Mouse (Mus musculus) hindbrain, postnatal 0 days (tissue): ENCODE measurements around the gene Ggt1. TPM values are rescaled to one million over a fixed set of nuclear protein-coding genes. Genes with fewer than 3 reads are reported as not detected.

Experiments
- ATAC-seq: fragments of 200-750 bp; cut with Nextera tagmentation; 2 replicates; pipeline ENCODE4 v1.8.0; 2017; ENCODE audit warnings: mild to moderate bottlenecking, moderate TSS enrichment, moderate library complexity
- DNase-seq: peaks from one replicate; pipeline ENCODE4 v3.0.0-alpha.2; 2015; ENCODE audit warnings: low spot score
- H3K27ac ChIP-seq: fragments of 300-500 bp; sonication (generic); 2 replicates; pipeline ENCODE4 v1.5.1; 2014; ENCODE audit warnings: mild to moderate bottlenecking
- H3K27me3 ChIP-seq: fragments of 300-500 bp; sonication (generic); 2 replicates; pipeline ENCODE4 v1.6.1; 2014; ENCODE audit warnings: low read length, mixed read lengths; ENCODE audit not compliant: insufficient read depth
- H3K36me3 ChIP-seq: fragments of 300-500 bp; sonication (generic); 2 replicates; pipeline ENCODE4 v1.6.1; 2014; ENCODE audit warnings: low read length, mixed read lengths; ENCODE audit not compliant: insufficient read depth
- H3K4me1 ChIP-seq: fragments of 300-500 bp; sonication (generic); 2 replicates; pipeline ENCODE4 v1.6.1; 2014; ENCODE audit warnings: antibody characterized with exemption, low read length, mixed read lengths; ENCODE audit not compliant: insufficient read depth
- H3K4me2 ChIP-seq: fragments of 300-500 bp; sonication (generic); 2 replicates; pipeline ENCODE4 v1.6.1; 2014; ENCODE audit warnings: low read depth, mild to moderate bottlenecking, low read length, moderate library complexity, mixed read lengths
- H3K4me3 ChIP-seq: fragments of 300-500 bp; sonication (generic); 2 replicates; pipeline ENCODE4 v1.5.1; 2014; ENCODE audit warnings: low read length
- H3K9ac ChIP-seq: fragments of 300-500 bp; sonication (generic); replicated peaks from 2 replicates; pipeline ENCODE4 v1.6.1; 2014; ENCODE audit warnings: mild to moderate bottlenecking, low read length, moderate library complexity, mixed read lengths
- H3K9me3 ChIP-seq: fragments of 300-500 bp; sonication (generic); 2 replicates; pipeline ENCODE4 v1.6.1; 2016; ENCODE audit warnings: low read length, mixed read lengths
- CTCF ChIP-seq: IDR thresholded peaks from 2 replicates; pipeline ENCODE4 v1.5.1; 2016; ENCODE audit warnings: antibody characterized with exemption, control low read depth, low read depth
- WGBS: fragments of 180-500 bp; shearing (Covaris S2); extraction: QIAGEN DNeasy Blood & Tissue Kit; methylation state at CpG from one replicate; pipeline ENCODE4 v1.1.7; 2014; 5-methylcytosine and 5-hydroxymethylcytosine counted together
- polyA plus RNA-seq: library from polyadenylated mRNA; unstranded; fragments of >200 nt; fragmentation: Nextera tagmentation; extraction: Ambion mirVana; gene quantifications from 2 replicates; pipeline ENCODE4 v1.2.1, GENCODE M21; 2015
- total RNA-seq: library from RNA; depleted of rRNA; stranded (reverse); fragments of >200 nt; gene quantifications from 2 replicates; pipeline ENCODE4 v1.2.3, GENCODE M21; 2014; rRNA removed

Ggt1 gene
- total and polyA plus RNA-seq, 2 experiments from 2014 or later = 1.0 to 7.6 TPM

- ATAC-seq (no peak), DNase-seq (no peak)
- H3K9ac ChIP-seq = no peak overlapping the region
- no peak overlapping the region for H3K27ac ChIP-seq
- 93% methylated on average over 8 of the region's 8 CpGs for WGBS
- no peak overlapping the region for H3K4me3 ChIP-seq
- H3K27me3 ChIP-seq = no peaks in the 10 kb centered on the region
- H3K4me1 ChIP-seq = no peaks in the 10 kb centered on the region; the same call in none of the 2 replicates
- no peaks in the 10 kb centered on the region for H3K36me3 ChIP-seq
- H3K4me2 ChIP-seq = no peak overlapping the region
- H3K9me3 ChIP-seq = no peaks in the 10 kb centered on the region
- no peak for TF ChIP-seq CTCF
These were observed 73.2 kb downstream of the Ggt1 start for GRCm38 (mm10) chr10:75634610-75635009.

- Histone ChIP-seq H3K9me3 (no peaks in the 10 kb centered on the region), H3K27ac (no peak overlapping the region), H3K9ac (no peak overlapping the region), H3K4me1 (no peaks in the 10 kb centered on the region; the same call in none of the 2 replicates), H3K36me3 (no peaks in the 10 kb centered on the region), H3K27me3 (no peaks in the 10 kb centered on the region), H3K4me3 (no peak overlapping the region), H3K4me2 (no peak overlapping the region)
- no peak for TF ChIP-seq CTCF
- DNase-seq (no peak), ATAC-seq (no peak; the same call in 1 of the 2 replicates)
- 71% methylated on average over 14 of the region's 14 CpGs for WGBS
These were observed 73.8 kb downstream of the Ggt1 start for GRCm38 (mm10) chr10:75635019-75635692.

GRCm38 (mm10) chr10:75635693-75636055, 74.3 kb downstream of the Ggt1 start:
- DNase-seq = peak; percentile 83
- Histone ChIP-seq H3K9ac (no peak overlapping the region), H3K4me1 (no peaks in the 10 kb centered on the region; the same call in none of the 2 replicates), H3K9me3 (no peaks in the 10 kb centered on the region), H3K27me3 (no peaks in the 10 kb centered on the region), H3K4me3 (no peak overlapping the region), H3K36me3 (no peaks in the 10 kb centered on the region), H3K4me2 (no peak overlapping the region), H3K27ac (no peak overlapping the region)
- peak; percentile 86 for TF ChIP-seq CTCF
- ATAC-seq = peak; percentile 36
- 5% methylated on average over 9 of the region's 9 CpGs for WGBS

Other genes with a start within 250 kb of the Ggt1 start
- 4.7 and 8.5 TPM in 2 replicates for gene Adora2a, start 244.7 kb upstream of the Ggt1 start, total RNA-seq
- gene Adora2a, start 244.7 kb upstream of the Ggt1 start, polyA plus RNA-seq = 1.7 TPM in 2 replicates
- gene Upb1, start 160.5 kb upstream of the Ggt1 start, total RNA-seq = 0.26 and 0.50 TPM in 2 replicates
- 0.71 and 1.4 TPM in 2 replicates for gene Upb1, start 160.5 kb upstream of the Ggt1 start, polyA plus RNA-seq
- 16.4 and 18.0 TPM in 2 replicates for gene Snrpd3, start 44.1 kb upstream of the Ggt1 start, total RNA-seq
- gene Snrpd3, start 44.1 kb upstream of the Ggt1 start, polyA plus RNA-seq = 133 and 135 TPM in 2 replicates
- 42.3 and 44.3 TPM in 2 replicates for gene Gucd1, start 43.6 kb upstream of the Ggt1 start, total RNA-seq
- 12.6 and 15.6 TPM in 2 replicates for gene Gucd1, start 43.6 kb upstream of the Ggt1 start, polyA plus RNA-seq
- gene Lrrc75b, start 1.3 kb upstream of the Ggt1 start, total RNA-seq = 30.3 and 31.4 TPM in 2 replicates
- 26.0 and 26.4 TPM in 2 replicates for gene Lrrc75b, start 1.3 kb upstream of the Ggt1 start, polyA plus RNA-seq
- gene Ggt5, start 27.7 kb downstream of the Ggt1 start, total RNA-seq = 2.8 and 3.4 TPM in 2 replicates
- gene Ggt5, start 27.7 kb downstream of the Ggt1 start, polyA plus RNA-seq = 2.3 TPM in 2 replicates
- 14.4 and 14.9 TPM in 2 replicates for gene Susd2, start 82.4 kb downstream of the Ggt1 start, total RNA-seq
- 11.2 and 11.4 TPM in 2 replicates for gene Susd2, start 82.4 kb downstream of the Ggt1 start, polyA plus RNA-seq
- gene Cabin1, start 202.7 kb downstream of the Ggt1 start, total RNA-seq = 92.9 and 96.4 TPM in 2 replicates
- gene Cabin1, start 202.7 kb downstream of the Ggt1 start, polyA plus RNA-seq = 30.1 and 33.6 TPM in 2 replicates
- 63.6 and 67.4 TPM in 2 replicates for gene Ddt, start 211.8 kb downstream of the Ggt1 start, total RNA-seq
- 115 and 120 TPM in 2 replicates for gene Ddt, start 211.8 kb downstream of the Ggt1 start, polyA plus RNA-seq
- not detected in 2 replicates for gene Gm20441, start 219.3 kb downstream of the Ggt1 start, total RNA-seq
- not detected in 2 replicates for gene Gm20441, start 219.3 kb downstream of the Ggt1 start, polyA plus RNA-seq
- gene Gstt3, start 219.8 kb downstream of the Ggt1 start, total RNA-seq = 1.8 and 3.2 TPM in 2 replicates
- gene Gstt3, start 219.8 kb downstream of the Ggt1 start, polyA plus RNA-seq = 2.8 and 4.2 TPM in 2 replicates
- 38.1 and 39.3 TPM in 2 replicates for gene Gstt1, start 237.0 kb downstream of the Ggt1 start, total RNA-seq
- gene Gstt1, start 237.0 kb downstream of the Ggt1 start, polyA plus RNA-seq = 20.8 and 24.4 TPM in 2 replicates